In genomic region chr13:42049774-42050125, GRCm38 (mm10) we compare ENCODE assay signal across 8 mouse cellular contexts. TPM values are rescaled to one million over a fixed set of nuclear protein-coding genes. Genes with fewer than 3 reads are reported as not detected.
DNase-seq lines count a peak whose midpoint lies in the region; ATAC-seq lines count a peak whose summit lies in the region.

No protein-coding gene starts in this region.

- no peaks in the 10 kb centered on the region for H3K9me3 ChIP-seq in lung, embryonic 16.5 days (ENCODE audit: control insufficient read depth, low read length)
- no peaks in the 10 kb centered on the region for H3K9me3 ChIP-seq in embryonic facial prominence, embryonic 12.5 days
- no peaks in the 10 kb centered on the region for H3K9me3 ChIP-seq in intestine, embryonic 16.5 days (ENCODE audit: control insufficient read depth, low read length)
- H3K9me3 ChIP-seq in neural tube, embryonic 14.5 days (ENCODE audit: control insufficient read depth, low read length): no peaks in the 10 kb centered on the region

- H3K27ac ChIP-seq in lung, embryonic 16.5 days (ENCODE audit: low read length): peak overlapping the region; percentile 92
- H3K27ac ChIP-seq in embryonic facial prominence, embryonic 12.5 days: peak overlapping the region; percentile 87
- peak overlapping the region; percentile 88 for H3K27ac ChIP-seq in intestine, embryonic 16.5 days (ENCODE audit: low read length)
- peak overlapping the region; percentile 57 for H3K27ac ChIP-seq in neural tube, embryonic 14.5 days (ENCODE audit: low read depth, low read length)

- H3K36me3 ChIP-seq in lung, embryonic 16.5 days (ENCODE audit: control insufficient read depth, insufficient read depth, low read length): no peaks in the 10 kb centered on the region
- no peaks in the 10 kb centered on the region for H3K36me3 ChIP-seq in embryonic facial prominence, embryonic 12.5 days
- no peaks in the 10 kb centered on the region for H3K36me3 ChIP-seq in intestine, embryonic 16.5 days (ENCODE audit: control insufficient read depth, insufficient read depth, low read length)
- H3K36me3 ChIP-seq in neural tube, embryonic 14.5 days (ENCODE audit: control insufficient read depth, insufficient read depth, low read length): no peaks in the 10 kb centered on the region

- peak overlapping the region; percentile 63 for H3K4me2 ChIP-seq in lung, embryonic 16.5 days (ENCODE audit: low read depth, low read length)
- peak overlapping the region; percentile 67 for H3K4me2 ChIP-seq in embryonic facial prominence, embryonic 12.5 days (replicated peaks)
- H3K4me2 ChIP-seq in intestine, embryonic 16.5 days (ENCODE audit: low read depth, low read length): peak overlapping the region; percentile 78
- peak overlapping the region; percentile 84 for H3K4me2 ChIP-seq in neural tube, embryonic 14.5 days (ENCODE audit: low read depth, low read length)

- DNase-seq in lung, postnatal 4 days: no peak
- no peak for DNase-seq in cerebellum, adult 11 months
- DNase-seq in layer of hippocampus, postnatal 10 days (ENCODE audit: low spot score in 2 of 2): no peak
- no peak for DNase-seq in spleen, adult 18-20 months

- H3K4me1 ChIP-seq in lung, embryonic 16.5 days (replicated peaks; ENCODE audit: control insufficient read depth, insufficient read depth, low read length): peaks cover 12% of the 10 kb centered on the region
- H3K4me1 ChIP-seq in embryonic facial prominence, embryonic 12.5 days: peaks cover 8% of the 10 kb centered on the region; the same call in 1 of the 2 replicates
- H3K4me1 ChIP-seq in intestine, embryonic 16.5 days (ENCODE audit: control insufficient read depth, insufficient read depth, low read length): peaks cover 14% of the 10 kb centered on the region
- peaks cover 9% of the 10 kb centered on the region for H3K4me1 ChIP-seq in neural tube, embryonic 14.5 days (ENCODE audit: control insufficient read depth, insufficient read depth, low read length)

- under 1% methylated on average over 8 of the region's 8 CpGs for WGBS in lung, embryonic 16.5 days
- WGBS in embryonic facial prominence, embryonic 12.5 days: under 1% methylated on average over 8 of the region's 8 CpGs
- 3% methylated on average over 8 of the region's 8 CpGs for WGBS in intestine, embryonic 16.5 days
- WGBS in neural tube, embryonic 14.5 days: 3% methylated on average over 8 of the region's 8 CpGs

- no peak for ATAC-seq in lung, embryonic 16.5 days (ENCODE audit: low read depth)
- no peak for ATAC-seq in embryonic facial prominence, embryonic 12.5 days (ENCODE audit: insufficient number of reproducible peaks, insufficient read depth, low FRiP score, low TSS enrichment)
- ATAC-seq in intestine, embryonic 16.5 days: no peak
- no peak for ATAC-seq in neural tube, embryonic 14.5 days (ENCODE audit: low read depth)

- H3K9ac ChIP-seq in lung, embryonic 16.5 days (ENCODE audit: low read length): peak overlapping the region; percentile 88
- H3K9ac ChIP-seq in embryonic facial prominence, embryonic 12.5 days: peak overlapping the region; percentile 77
- H3K9ac ChIP-seq in intestine, embryonic 16.5 days (ENCODE audit: low read depth, low read length): peak overlapping the region; percentile 84
- peak overlapping the region; percentile 60 for H3K9ac ChIP-seq in neural tube, embryonic 14.5 days (replicated peaks; ENCODE audit: low read depth, low read length)

- peak overlapping the region; percentile 78 for H3K4me3 ChIP-seq in lung, embryonic 16.5 days (ENCODE audit: low read length)
- H3K4me3 ChIP-seq in embryonic facial prominence, embryonic 12.5 days: peak overlapping the region; percentile 63
- H3K4me3 ChIP-seq in intestine, embryonic 16.5 days (ENCODE audit: low read length): peak overlapping the region; percentile 74
- peak overlapping the region; percentile 93 for H3K4me3 ChIP-seq in neural tube, embryonic 14.5 days (ENCODE audit: low read depth, low read length)

- H3K27me3 ChIP-seq in lung, embryonic 16.5 days (ENCODE audit: control insufficient read depth, insufficient read depth, low read depth, low read length): no peaks in the 10 kb centered on the region
- no peaks in the 10 kb centered on the region for H3K27me3 ChIP-seq in embryonic facial prominence, embryonic 12.5 days
- H3K27me3 ChIP-seq in intestine, embryonic 16.5 days (replicated peaks; ENCODE audit: control insufficient read depth, insufficient read depth, low read length): no peaks in the 10 kb centered on the region
- H3K27me3 ChIP-seq in neural tube, embryonic 14.5 days (ENCODE audit: control insufficient read depth, insufficient read depth, low read length): no peaks in the 10 kb centered on the region

RNA-seq across cellular contexts. Expression of gene Hivep1, which starts 2.1 kb away (rescaled TPM):
- 7.6 and 8.6 TPM in 2 replicates for polyA plus RNA-seq in lung, embryonic 16.5 days (2015; fragmentation: Nextera tagmentation; extraction: Ambion mirVana)
- polyA plus RNA-seq in embryonic facial prominence, embryonic 12.5 days (2016; fragmentation: Nextera tagmentation; extraction: Ambion mirVana): 14.9 and 15.9 TPM in 2 replicates
- polyA plus RNA-seq in intestine, embryonic 16.5 days (2015; fragmentation: Nextera tagmentation; extraction: Ambion mirVana): 5.6 and 5.9 TPM in 2 replicates
- 16.8 and 22.8 TPM in 2 replicates for polyA plus RNA-seq in neural tube, embryonic 14.5 days (2014; fragmentation: Nextera tagmentation; extraction: Ambion mirVana)
- 10 to 100 TPM; 40.9 to 44.3 TPM for total RNA-seq in layer of hippocampus, postnatal 10 days (2021)
